9 mouse cellular contexts compared by ENCODE assay signal in the genomic region with DNA sequence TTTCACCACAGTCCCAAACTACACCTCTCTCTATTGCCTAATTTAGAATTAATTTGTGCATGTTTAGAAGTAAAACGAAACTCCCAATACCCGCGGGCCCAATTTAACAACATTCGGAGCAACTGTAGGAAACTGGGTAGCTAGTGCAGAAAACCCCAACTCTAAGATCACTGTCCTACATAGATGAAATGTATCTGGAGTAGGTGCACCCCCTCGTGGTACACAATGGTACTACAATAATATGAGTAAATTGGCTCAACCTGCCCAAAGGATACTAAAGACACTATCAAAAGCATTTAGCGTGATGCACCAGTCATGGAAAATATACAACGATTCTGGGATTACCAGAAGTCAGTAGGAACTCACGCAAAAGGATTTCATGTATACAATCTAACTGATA. TPM values are rescaled to one million over a fixed set of nuclear protein-coding genes. Genes with fewer than 3 reads are reported as not detected.
DNase-seq lines count a peak whose midpoint lies in the region.
"Had no signal": no experiment of that assay in that cellular context is flagged by ENCODE, and none has a peak within 500 bp of the region (broad histone marks: within the 10 kb centered on the region; RNA-seq: fewer than 3 reads in every experiment).

No protein-coding gene starts in this region.

- intact Hi-C loops in heart, postnatal 25 days (cut with DNase I): loop anchor here (2.0 to 5.0 kb wide), 2 partner anchors 142 to 649 kb away; no protein-coding TSS in a partner anchor
- intact Hi-C loops in heart, postnatal 36 days (cut with DNase I): loop anchor here (1.0 to 10.0 kb wide), 3 partner anchors 144 to 652 kb away; no protein-coding TSS in a partner anchor

- H3K4me3 ChIP-seq in midbrain, embryonic 10.5 days: no peak overlapping the region
- H3K4me3 ChIP-seq: lung, embryonic 15.5 days had no signal

- H3K27me3 ChIP-seq in midbrain, embryonic 10.5 days (ENCODE audit: low read depth, poor library complexity, severe bottlenecking): no peaks in the 10 kb centered on the region
- H3K27me3 ChIP-seq: lung, embryonic 15.5 days had no signal

- H3K4me1 ChIP-seq in midbrain, embryonic 10.5 days: no peaks in the 10 kb centered on the region
- H3K4me1 ChIP-seq: lung, embryonic 15.5 days had no signal

- H3K9me3 ChIP-seq in midbrain, embryonic 10.5 days (replicated peaks): no peaks in the 10 kb centered on the region
- H3K9me3 ChIP-seq: lung, embryonic 15.5 days had no signal

- peak; percentile 50 to 81 for DNase-seq in heart, adult 18-20 months
- DNase-seq in heart, postnatal 25 days (ENCODE audit: low spot score): no peak
- peak; percentile 38 for DNase-seq in WW6 (ENCODE audit: low read depth, low spot score)
- DNase-seq in embryo, embryonic 10.5 days (ENCODE audit: low spot score): peak; percentile 90
- DNase-seq in heart, postnatal 36 days: peak; percentile 49
- DNase-seq in layer of hippocampus, postnatal 36 days: peak; percentile 13 to 64
- peak; percentile 36 for DNase-seq in midbrain, embryonic 10.5 days (ENCODE audit: low spot score)
- peak; percentile 35 for DNase-seq in spleen, adult 12 weeks (ENCODE audit: low spot score)

- H3K36me3 ChIP-seq in midbrain, embryonic 10.5 days: no peaks in the 10 kb centered on the region
- H3K36me3 ChIP-seq: lung, embryonic 15.5 days had no signal

- no peak overlapping the region for H3K27ac ChIP-seq in midbrain, embryonic 10.5 days (replicated peaks)
- H3K27ac ChIP-seq: lung, embryonic 15.5 days had no signal

- 22% methylated on average over 8 of the region's 8 CpGs for WGBS in midbrain, embryonic 10.5 days

RNA-seq across cellular contexts. Expression of a gene that starts 22.7 kb away (rescaled TPM):
- 1 to 10 TPM; 4.5 to 6.6 TPM for total RNA-seq in heart, adult 18-20 months (2021)
- 1 to 10 TPM; 2.7 to 4.7 TPM for total RNA-seq in heart, postnatal 25 days (2021)
- total RNA-seq in heart, postnatal 36 days (2021): 1 to 10 TPM; 2.5 to 3.2 TPM
- total RNA-seq in layer of hippocampus, postnatal 36 days (2021): under 1 TPM; 0.82 to 0.99 TPM
- polyA plus RNA-seq in midbrain, embryonic 10.5 days (2016; fragmentation: Nextera tagmentation; extraction: Ambion mirVana): 20.1 and 29.0 TPM in 2 replicates

RNA-seq across cellular contexts. Expression of a gene that starts 55.9 kb away (rescaled TPM):
- total RNA-seq in heart, adult 18-20 months (2021): 1 to 10 TPM in 1 of 2 experiments, under 1 TPM in 1; 0.99 to 1.3 TPM
- total RNA-seq in heart, postnatal 25 days (2021): 1 to 10 TPM in 1 of 2 experiments, under 1 TPM in 1; 0.75 to 1.5 TPM
- 1 to 10 TPM in 1 of 2 experiments, under 1 TPM in 1; 1.00 to 1.6 TPM for total RNA-seq in heart, postnatal 36 days (2021)
- total RNA-seq in layer of hippocampus, postnatal 36 days (2021): 100 to 1,000 TPM; 109 to 112 TPM
- 19.0 and 28.6 TPM in 2 replicates for polyA plus RNA-seq in midbrain, embryonic 10.5 days (2016; fragmentation: Nextera tagmentation; extraction: Ambion mirVana)

Comparison
In these comparisons a context has a peak if more than half of its experiments do, and no peak if none do; other contexts are left out.
1. RNA of a gene that starts 55.9 kb away (total RNA-seq): 109 to 112 TPM in layer of hippocampus, postnatal 36 days; 1.00 to 1.6 TPM in heart, postnatal 36 days, 0.75 to 1.5 TPM in heart, postnatal 25 days and 0.99 to 1.3 TPM in heart, adult 18-20 months; every median in the first group is over 10 times any median in the second.